Mouse (Mus musculus) layer of hippocampus, adult 9-11 months (tissue): Measurements from ENCODE around the gene Hnrnpa3.

Source experiments
- DNase-seq: peaks from one replicate; pipeline ENCODE4 v3.0.0; 2022

The Hnrnpa3 gene

GRCm38 (mm10) chr2:75704234-75705161 lies 45.4 kb downstream of the Hnrnpa3 start, which contains the start of gene Nfe2l2:
Gene Nfe2l2, minus strand, starts transcription at chr2:75704641.
- DNase-seq = peak; percentile 95

- DNase-seq = peak; percentile 58
These were observed 46.2 kb downstream of the Hnrnpa3 start for GRCm38 (mm10) chr2:75705162-75705752.

- DNase-seq = no peak
These were observed 47.4 kb downstream of the Hnrnpa3 start for GRCm38 (mm10) chr2:75706435-75706834.

GRCm38 (mm10) chr2:75707420-75707819 lies 48.4 kb downstream of the Hnrnpa3 start:
- DNase-seq = no peak

- DNase-seq = no peak
These were observed 54.0 kb downstream of the Hnrnpa3 start for GRCm38 (mm10) chr2:75713083-75713482.

GRCm38 (mm10) chr2:75714766-75715165 lies 55.7 kb downstream of the Hnrnpa3 start:
- no peak for DNase-seq

- DNase-seq = no peak
These were observed 57.3 kb downstream of the Hnrnpa3 start for GRCm38 (mm10) chr2:75716046-75717016.
